Mouse (Mus musculus): ENCODE measurements around the gene Zfp618.
A peak's percentile ranks its signal among the peaks of the same experiment; 100 is the strongest.

Zfp618 gene

DNA sequence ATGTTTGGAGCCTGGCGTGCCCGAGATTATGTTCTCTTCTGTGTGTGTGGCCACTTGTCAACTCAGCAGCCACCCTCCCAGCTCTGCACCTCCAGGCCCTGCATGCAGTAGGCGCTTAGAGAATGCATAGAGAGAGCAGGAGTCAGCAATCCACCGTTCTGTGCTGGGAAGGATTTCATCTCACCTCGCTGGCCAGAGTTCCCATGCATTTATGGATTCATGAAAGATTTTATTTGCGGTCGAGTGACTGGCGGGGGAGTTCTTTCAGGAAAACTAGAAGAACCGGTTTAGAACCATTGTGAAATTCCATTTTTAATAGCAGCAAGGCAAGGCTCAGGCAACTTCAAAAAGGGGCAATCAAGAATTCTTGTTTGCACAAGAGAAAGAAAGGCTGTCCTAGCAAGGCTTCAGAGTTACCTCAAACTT, 67.2 kb downstream of the Zfp618 start:
- no peak for DNase-seq (ENCODE audit: low spot score)

DNA sequence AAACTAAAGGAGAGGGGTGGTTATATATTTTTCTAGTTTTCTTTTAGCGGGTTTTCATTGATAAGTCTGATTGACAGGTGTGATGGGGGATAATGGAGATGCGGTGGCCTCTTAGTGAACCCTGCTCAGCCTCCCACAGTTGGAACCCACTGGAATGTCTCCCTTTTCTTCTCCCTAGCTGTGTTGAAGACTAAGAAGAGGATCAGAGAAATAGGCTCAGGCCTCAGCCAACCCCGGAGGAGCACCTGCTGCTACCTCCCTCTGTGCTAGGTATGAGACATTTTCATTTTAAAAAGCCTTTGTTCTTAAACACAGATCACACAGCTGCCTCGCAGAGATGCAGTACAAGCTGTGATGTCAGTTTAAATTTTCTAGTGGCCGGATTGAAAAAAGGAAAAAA, 68.4 kb downstream of the Zfp618 start:
- no peak for DNase-seq (ENCODE audit: low spot score)

GRCm38 (mm10) chr4:63035991-63036390, 70.6 kb downstream of the Zfp618 start:
- DNase-seq (ENCODE audit: low spot score), result no peak

DNA sequence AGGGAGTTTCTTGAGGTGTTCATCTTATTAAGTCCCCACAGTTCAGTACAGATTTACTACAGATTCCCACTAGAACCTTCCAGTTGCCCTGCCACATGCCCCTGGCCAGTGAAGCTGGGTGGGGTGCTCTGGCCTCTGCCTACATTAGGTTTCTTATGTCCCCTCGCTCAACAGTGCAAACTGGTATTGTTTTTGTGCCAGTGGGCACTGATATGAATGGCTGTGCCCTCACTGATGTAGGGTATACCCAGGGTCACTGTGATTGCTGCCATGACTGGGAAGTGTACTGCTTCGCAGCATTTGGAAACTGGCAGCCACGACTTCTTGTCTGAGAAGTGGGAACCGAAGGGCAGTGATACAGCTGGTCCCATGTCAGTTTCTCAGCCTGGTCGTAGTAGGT, 71.4 kb downstream of the Zfp618 start:
- DNase-seq (ENCODE audit: low spot score), result no peak

DNA sequence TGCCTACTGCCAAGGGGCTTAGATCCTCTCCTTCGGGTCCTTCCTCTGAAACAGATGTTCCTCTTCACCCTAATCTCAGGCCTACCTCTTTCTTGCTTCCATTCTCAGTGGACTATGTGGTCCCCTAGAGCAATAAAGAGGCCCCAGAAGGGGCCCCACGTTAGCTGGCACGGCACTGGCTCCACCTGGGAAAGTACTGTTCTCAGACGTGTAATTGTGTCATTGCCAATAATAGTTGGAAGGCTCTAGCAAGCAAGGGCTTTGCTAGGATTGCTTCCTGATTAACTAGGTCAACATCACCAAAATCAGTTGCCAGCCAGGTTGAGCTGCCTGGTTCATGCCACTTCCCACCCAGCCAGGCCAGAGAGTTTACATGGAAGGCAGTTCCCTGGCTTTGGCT, 72.2 kb downstream of the Zfp618 start:
- DNase-seq (ENCODE audit: low spot score), result no peak

- no peak for DNase-seq (ENCODE audit: low spot score)
Observed at GRCm38 (mm10) chr4:63038265-63038664, 72.9 kb downstream of the Zfp618 start.

GRCm38 (mm10) chr4:63038937-63039336, 73.6 kb downstream of the Zfp618 start:
- DNase-seq (ENCODE audit: low spot score), result no peak

GRCm38 (mm10) chr4:63048606-63049005, 83.2 kb downstream of the Zfp618 start:
- DNase-seq (ENCODE audit: low spot score), result no peak

DNA sequence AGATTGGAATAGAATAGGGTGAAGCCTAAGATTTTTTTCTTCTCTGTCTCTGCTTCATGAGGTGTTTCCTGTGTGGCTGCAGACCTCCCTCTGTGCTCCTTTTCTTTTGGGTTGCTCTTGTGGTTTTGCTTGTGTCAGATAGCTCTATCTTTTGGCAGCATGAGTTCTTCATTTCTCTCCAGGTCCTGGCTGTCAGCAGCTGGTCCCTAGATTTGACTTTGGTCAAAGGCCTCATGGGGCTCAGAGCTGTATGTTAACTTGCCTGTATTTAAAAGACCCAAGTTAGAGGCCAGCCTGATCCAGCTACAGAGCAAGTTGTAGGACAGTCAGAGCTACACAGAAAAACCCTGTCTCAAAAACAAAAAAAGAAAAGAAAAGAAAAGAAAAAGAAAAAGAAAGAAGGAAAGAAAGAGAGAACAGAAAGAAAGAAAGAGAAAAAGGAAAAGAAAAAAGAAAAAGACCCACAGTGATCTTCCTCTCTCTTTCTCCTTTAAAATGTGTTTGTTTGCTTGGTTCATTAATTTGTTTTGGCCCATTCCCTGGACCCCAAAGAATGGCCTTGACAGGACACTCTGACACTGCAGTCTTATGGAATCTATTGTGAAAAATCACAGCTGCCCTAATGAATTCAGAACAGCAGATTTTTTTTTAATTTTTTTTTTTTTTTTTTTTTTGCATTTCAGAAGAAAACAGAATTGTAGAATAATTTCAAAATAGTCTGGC, 84.4 kb downstream of the Zfp618 start:
- no peak for DNase-seq (ENCODE audit: low spot score)

- no peak for DNase-seq (ENCODE audit: low spot score)
Observed at GRCm38 (mm10) chr4:63050319-63050676, 84.9 kb downstream of the Zfp618 start.

DNA sequence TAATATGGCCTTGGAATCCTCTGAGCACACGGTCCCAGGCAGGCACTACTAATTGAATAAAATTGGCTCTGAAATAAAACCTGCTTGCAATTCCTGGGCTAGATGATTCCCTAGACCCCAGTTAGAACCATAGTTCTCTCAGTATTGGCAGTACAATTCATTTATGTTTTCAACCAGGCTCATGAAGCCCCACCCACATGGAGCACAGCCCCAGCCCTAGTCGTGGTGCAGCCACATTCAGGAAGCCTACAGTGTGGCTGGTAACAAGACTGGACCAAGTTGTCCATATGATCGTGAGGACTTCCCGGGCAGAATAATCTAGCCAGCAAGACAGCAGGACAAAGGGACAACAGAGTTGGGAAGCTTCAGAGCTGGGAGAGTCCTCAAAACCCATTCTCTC, 85.6 kb downstream of the Zfp618 start:
- DNase-seq (ENCODE audit: low spot score), result no peak

DNA sequence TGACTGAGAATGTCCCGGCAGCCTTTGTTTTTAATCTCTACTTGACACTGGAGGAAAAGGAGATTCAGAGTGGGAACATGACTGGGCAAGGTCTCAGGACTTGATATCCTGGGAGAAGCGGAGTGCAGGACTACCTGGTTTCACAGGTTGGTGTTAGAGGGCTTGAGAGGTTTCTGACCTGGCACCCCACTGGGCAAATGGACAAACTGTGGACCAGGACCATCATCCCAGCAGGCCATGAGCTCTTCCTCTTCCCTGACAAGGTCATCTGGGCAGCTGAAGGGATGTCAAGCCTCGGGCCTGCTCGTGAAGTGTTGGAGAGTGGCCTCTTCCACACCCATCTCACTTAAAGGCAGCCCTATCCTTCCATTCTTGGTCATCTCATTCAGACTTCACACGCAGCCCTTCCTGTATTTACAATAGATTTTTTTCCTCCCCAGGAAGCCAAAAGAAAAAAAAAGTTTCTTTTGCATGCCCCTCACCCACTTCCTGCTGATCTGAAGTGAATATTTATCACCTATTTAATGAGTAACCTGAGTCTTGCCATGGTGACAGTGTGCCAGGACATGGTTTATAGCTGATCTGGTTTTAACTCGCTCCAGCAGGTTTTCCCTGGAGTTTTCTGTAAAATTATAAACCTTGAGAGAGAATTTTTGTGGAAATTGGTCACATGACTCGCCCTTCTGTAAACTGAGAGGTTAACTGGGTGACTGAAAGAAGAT, 86.7 kb downstream of the Zfp618 start:
- DNase-seq (ENCODE audit: low spot score), result no peak

- no peak for DNase-seq (ENCODE audit: low spot score)
Observed at GRCm38 (mm10) chr4:63052662-63053033, 87.3 kb downstream of the Zfp618 start.

DNA sequence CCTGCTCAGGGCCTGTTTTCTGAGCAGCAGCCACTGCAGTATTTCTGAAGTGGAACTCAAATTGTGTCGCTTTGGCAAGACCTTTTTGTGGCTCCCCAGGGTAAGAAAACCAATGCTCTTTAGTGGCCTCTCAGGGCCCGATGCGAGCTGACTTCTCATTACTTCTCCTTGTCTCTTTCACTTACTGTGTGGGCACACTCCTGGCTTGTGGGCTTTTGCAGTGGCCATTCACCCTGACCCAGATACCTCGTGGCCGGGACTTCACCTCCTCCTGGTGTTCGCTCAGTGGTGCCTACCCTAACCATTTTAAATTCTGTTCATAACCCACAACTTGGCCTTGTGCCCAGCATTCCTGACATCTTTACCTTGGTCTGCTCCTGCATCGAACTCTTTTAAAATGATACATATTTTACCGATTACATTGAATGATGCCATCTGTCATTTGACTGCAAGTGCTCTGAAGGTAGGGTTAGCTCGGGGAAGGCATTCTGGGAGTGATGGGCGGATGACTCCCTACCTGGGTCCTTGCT, 89.9 kb downstream of the Zfp618 start:
- DNase-seq (ENCODE audit: low spot score), result no peak

DNA sequence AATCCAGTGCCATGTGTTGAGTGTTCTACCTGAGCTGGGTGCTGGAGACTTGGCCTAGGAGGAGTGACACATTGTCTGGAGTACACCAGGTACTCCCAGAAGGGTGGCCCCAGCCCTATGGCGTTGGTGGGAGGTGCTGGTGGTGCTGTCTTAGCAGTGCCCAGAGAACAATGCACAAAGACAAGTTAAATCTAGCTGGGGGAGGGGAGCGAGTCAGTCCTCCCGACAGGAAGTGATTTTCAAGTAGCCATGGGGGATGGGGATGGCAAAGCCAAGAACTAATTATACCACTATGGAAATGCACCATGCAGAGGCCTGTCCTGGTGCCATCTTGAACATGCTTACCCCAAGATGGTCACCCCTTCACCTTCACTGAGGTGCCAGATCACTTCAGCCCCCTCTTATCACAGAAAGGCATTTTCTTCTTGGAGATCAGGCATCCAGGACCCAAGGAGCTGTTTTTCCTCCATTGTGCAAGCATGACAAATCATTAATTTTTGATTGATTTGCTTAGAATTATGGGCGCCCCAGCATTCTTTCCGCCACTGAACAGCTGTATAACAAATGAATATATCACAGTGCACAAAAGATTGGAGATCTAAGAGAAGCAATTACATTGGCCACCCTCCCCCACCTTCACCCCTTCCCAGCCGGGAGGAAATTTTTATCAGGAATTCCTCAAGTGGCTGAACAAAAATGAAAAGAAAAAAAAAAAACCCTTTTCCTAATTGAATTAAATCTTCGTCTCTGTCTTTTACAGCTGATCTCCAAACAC, 91.5 kb downstream of the Zfp618 start:
- peak; percentile 73 for DNase-seq (ENCODE audit: low spot score)

GRCm38 (mm10) chr4:63057581-63057980, 92.2 kb downstream of the Zfp618 start:
- no peak for DNase-seq (ENCODE audit: low spot score)

DNA sequence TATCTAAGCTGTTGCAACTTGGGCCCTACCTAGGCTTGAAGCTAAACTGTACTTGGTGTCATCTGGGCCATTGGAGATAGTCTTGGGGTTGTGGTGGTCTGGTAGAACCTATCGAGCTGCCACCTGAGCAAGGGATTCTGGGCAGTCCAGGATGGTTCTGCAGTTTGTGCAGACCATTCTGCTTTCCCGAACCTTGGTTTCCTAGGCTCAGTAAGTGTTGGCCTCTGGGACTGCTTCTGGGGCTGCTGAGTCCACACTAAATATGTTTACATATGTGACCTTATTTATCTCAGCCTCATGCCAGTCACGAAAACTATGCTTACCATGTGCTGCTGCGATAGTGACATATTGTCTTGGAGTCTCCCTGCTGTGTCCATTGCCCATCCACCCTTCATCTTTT, 93.3 kb downstream of the Zfp618 start:
- no peak for DNase-seq (ENCODE audit: low spot score)

- DNase-seq (ENCODE audit: low spot score), result no peak
Observed at GRCm38 (mm10) chr4:63060358-63060757, 95.0 kb downstream of the Zfp618 start.

GRCm38 (mm10) chr4:63061411-63061810, 96.0 kb downstream of the Zfp618 start:
- no peak for DNase-seq (ENCODE audit: low spot score)

DNA sequence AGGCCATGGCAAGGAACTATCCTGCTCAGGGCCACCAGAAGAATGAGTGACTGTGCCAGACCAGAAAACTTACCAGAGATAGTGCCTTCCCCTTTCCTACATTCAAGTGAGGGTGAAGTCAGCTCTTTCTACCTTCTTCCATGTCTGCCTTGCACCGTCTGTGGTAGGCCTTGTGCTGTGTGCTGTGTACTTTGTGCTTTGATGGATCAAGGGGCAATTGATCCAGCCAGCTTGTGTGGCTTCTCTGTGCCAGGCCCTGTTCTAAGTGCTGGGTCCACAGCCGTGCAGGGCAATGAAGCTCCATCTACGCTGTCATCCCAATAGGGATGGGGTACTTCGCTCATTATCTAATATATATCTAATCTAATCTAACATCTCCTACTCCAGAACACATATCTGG, 98.0 kb downstream of the Zfp618 start:
- no peak for DNase-seq (ENCODE audit: low spot score)

GRCm38 (mm10) chr4:63064911-63065310, 99.5 kb downstream of the Zfp618 start:
- no peak for DNase-seq (ENCODE audit: low spot score)

DNA sequence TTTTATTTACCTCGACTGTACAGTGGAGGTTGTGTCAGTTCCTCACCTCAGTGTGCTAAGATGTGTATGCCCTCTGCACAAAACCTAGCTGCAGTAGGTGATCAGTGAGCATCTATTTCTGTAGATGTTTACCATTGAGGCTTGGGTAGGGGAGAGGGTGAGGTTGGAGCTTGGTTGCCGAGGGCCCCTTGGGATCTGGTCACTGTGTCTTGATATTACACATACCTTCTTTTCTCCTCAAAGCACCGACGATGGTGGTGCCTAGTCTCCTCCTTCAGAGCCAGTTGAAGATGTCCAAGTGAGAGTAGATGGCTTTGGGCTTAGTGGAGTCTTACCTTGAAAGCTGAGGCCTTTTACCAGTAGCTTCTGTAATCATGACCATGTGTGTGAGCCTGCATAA, 101.4 kb downstream of the Zfp618 start:
- DNase-seq (ENCODE audit: low spot score), result no peak

DNA sequence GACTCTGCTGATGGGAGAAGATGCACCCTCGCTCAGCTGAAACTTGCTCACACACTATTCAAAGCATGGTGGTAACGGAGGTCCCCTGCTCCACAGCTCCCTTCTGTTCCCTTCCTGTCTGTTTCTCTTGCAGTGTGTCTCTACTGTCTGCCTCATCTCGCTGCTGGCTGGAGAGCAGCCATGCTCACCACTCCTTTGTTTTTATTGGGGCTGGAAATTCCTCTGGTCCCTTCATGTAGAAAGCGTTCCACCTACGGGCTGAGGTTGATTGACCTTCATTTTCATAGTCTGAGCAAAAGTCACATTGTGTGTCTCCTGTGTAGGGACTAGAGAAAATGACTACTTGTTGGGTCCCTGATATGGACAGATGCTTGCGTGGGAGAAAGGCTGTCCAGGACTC, 102.4 kb downstream of the Zfp618 start:
- DNase-seq (ENCODE audit: low spot score), result no peak

All from embryo, embryonic 10.5 days (tissue).